Mouse (Mus musculus) B cell, adult 62 days (primary cell): ENCODE measurements around the gene Sh2b2. TPM values are rescaled to one million over a fixed set of nuclear protein-coding genes. Genes with fewer than 3 reads are reported as not detected.

Experiments
- total RNA-seq: library from RNA; stranded (reverse); gene quantifications from 4 replicates; pipeline ENCODE4 v1.2.4, GENCODE M21; 2023

The Sh2b2 gene
- 15.2 to 18.6 TPM (median 15.7 TPM) in 4 replicates for total RNA-seq

GRCm38 (mm10) chr5:136246452-136246838 is at the start of gene Sh2b2:
Gene Sh2b2 (minus strand): TSS chr5:136246556.

GRCm38 (mm10) chr5:136198474-136199391 is 47.6 kb downstream of the Sh2b2 start, which contains the start of gene Prkrip1:
Gene Prkrip1 (minus strand): TSS chr5:136198963.

GRCm38 (mm10) chr5:136170512-136171362 is 75.6 kb downstream of the Sh2b2 start, which contains the start of gene Orai2:
Gene Orai2 (minus strand): TSS chr5:136170713.

Other genes with a start within 250 kb of the Sh2b2 start
- 0.54 to 1.0 TPM (median 0.61 TPM) in 4 replicates for gene Upk3b, start 208.1 kb downstream of the Sh2b2 start, total RNA-seq
- not detected in 4 replicates for gene Upk3bl, start 192.1 kb downstream of the Sh2b2 start, total RNA-seq
- gene Rasa4, start 162.6 kb downstream of the Sh2b2 start, total RNA-seq, result 14.8 to 21.8 TPM (median 18.1 TPM) in 4 replicates
- gene Polr2j, start 129.9 kb downstream of the Sh2b2 start, total RNA-seq, result 54.5 to 72.5 TPM (median 67.0 TPM) in 4 replicates
- gene Lrwd1, start 110.5 kb downstream of the Sh2b2 start, total RNA-seq, result 26.5 to 30.0 TPM (median 27.8 TPM) in 4 replicates
- 8.9 to 15.0 TPM (median 10.9 TPM) in 4 replicates for gene Alkbh4, start 110.4 kb downstream of the Sh2b2 start, total RNA-seq
- 58.7 to 73.7 TPM (median 62.0 TPM) in 4 replicates for gene Orai2, start 75.8 kb downstream of the Sh2b2 start, total RNA-seq
- 19.6 to 44.4 TPM (median 36.7 TPM) in 4 replicates for gene Prkrip1, start 47.6 kb downstream of the Sh2b2 start, total RNA-seq